Mouse (Mus musculus) embryo, embryonic 9.5 days (tissue): ENCODE data around the gene Lbh.

ENCODE experiments used
- DNase-seq: peaks from one replicate; pipeline ENCODE4 v3.0.0-alpha.2; 2017; ENCODE audit errors: extremely low spot score

Lbh gene

DNA sequence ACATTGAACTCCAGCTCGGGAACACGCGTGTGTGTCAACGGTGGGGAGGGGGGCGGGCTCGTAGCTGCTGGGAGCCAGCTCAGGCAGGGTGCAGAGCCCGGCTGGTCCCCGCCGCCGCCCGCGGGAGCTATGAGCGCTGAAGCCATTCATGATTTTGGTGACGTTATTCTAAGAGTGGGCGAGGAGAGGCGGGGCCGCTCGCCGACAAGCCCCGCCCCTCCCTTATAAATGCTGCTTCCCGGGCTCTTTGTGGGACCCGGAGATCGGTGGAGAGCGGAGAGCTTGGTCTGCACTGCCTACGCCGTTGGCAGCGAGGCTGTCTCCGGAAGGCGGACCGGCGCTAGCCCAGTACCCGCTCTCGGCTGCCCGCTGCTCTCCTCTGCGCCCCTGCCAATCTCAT is at the start of gene Lbh:
Lbh (plus strand) TSS at position 253 of the 400 bp plus-strand sequence.
- DNase-seq: peak; percentile 92

DNA sequence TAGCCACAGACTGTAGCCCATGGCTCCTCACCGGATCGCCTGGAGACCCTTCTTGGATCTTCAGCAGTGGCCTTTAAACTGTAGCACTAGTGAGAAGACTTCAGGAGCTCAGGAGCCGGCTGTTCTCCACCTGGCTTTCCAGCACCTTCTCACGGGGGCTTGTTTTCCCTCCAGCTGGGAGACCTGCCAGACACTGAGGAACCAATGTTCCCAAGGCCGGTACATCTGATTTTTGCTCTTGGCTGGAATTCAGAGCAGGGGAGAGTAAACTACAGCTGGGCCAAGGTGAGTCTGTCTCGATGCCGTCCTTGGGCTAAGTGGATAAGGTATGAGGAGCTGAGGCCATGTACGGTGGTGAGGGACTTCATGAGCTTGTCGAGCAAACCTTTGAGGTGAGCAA is 39.1 kb upstream of the Lbh start:
- no peak for DNase-seq

DNA sequence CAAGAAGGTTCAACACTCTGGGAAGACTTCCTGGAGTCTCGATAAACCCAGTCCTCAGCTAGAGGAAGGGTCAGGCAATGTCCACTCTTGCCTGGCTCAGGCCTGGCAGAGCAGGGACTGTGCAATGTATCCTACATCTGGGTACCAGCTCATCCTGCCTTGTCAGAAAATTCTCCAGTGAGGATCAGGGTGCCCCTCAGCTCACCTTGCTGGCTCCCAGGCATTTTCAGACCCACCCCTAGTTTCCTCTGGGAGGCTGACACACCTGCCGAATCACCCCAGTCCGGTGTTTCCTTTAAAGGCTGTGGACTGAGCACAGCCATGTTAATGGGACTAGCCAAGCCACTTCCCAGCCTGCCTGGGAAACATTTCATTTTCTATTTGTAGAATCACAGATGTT is 37.9 kb upstream of the Lbh start:
- DNase-seq: no peak

DNA sequence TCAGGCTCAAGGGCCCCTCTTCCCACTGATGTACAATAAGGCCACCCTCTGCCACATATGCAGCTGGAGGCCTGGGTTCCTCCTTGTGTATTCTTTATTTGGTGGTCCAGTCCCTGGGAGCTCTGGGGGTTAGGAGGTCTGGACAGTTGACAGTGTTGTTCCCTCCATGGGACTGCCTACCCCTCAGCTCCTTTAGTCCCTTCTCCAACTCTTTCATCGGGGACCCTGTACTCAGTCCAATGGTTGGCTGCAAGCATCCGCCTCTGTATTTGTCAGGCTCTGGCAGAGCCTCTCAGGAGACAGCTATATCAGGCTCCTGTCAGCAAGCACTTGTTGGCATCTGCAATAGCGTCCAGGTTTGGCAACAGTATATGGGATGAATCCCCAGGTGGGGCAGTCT is 37.1 kb upstream of the Lbh start:
- DNase-seq: no peak

DNA sequence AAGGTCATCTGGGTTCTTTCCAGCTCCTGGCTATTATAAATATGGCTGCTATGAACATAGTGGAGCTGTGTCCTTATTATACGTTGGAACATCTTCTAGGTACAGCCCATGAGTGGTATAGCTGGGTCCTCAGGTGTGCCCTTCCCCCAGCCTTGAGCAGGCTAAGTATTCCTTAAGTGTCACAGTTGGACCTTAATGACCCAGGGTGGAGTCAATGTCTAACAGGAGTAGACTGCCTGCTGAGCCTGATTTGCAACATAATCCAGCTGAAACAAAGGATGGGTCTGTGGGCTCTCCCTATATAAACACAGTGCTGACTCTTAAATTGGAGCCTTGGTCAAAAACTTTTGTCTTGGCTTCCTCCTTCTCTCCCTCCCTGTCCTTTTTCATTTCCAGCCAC is 36.3 kb upstream of the Lbh start:
- no peak for DNase-seq

DNA sequence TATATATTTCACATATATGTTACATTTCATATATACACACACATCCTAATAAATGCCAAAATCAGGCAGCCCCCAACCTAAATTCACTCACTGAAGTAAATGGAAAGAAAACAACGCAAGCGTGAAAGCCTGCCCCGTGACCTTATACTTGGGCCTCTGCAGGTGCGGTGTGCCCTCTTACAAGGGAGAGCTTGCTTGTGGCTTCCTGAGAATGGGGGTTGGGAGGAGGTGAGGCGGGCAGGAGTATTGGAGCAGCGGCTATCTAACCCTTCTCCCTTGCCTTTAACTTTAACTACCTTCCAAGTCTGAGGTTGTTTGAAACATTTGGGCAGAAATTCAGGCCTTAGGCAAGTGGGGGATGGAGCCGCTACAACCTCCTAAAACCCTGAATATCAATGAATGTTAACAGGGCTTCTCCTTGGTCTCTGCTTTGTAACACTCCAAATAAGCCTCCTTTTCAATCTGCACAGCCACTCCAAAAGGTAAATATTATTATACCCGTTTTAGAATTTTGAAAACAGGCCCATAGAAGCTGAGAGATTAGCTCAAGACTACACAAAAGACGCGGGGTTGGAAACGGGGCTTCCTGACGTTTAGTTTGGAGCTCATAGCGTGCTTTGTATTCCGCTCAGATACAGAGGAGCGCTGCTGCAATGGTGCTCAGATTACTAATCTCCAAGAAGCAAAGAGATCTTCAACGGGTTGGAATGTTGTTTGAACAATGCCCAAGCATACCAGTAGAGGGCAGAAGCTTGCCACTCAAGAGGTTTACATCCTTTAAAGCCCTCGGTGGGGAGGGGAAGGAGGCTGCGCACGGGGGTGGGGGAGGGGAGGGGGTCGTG is 28.3 kb upstream of the Lbh start:
- peak; percentile 79 for DNase-seq

DNA sequence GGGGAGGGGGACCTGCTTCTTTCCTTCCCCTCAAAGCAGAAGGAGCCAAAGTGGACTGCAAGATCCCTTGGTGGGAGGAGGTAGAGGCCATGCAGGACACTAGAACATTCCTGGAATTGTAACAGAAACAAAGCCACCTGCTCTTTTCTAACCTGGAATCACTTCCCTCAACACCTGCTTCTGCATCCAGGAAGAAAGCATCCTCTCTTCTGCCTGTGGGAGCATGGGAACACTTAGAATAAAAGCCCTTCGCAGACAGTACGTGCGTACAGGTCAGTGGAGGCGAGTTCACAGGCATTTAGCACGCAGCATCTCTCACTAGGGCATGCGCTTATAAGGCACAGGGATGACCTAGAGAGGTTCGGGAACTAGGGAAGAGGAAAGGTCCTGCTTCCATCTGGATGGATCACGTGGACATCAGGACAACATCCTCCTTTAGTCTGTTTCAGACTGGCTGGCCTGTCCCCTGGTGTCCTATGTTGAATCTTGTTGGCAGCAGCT is 27.7 kb upstream of the Lbh start:
- DNase-seq: no peak

DNA sequence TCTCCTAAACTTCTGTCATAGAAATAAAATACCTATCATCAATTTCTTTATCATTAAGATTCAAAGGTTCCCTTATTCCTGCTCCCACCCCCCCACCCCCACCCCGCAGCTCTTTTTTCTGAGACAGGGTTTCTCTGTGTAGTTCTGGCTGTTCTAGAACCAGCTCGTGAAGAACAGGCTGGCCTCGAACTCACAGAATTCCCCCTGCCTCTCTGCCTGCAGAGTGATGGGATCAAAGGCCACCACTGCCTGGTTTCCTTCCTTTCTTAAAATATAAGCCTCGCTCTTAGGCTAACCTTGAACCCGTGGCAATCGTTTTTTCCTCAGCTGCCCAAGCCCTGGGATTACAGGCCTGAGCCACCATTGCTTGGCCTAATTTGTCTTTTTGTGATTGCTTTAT is 26.5 kb upstream of the Lbh start:
- no peak for DNase-seq

DNA sequence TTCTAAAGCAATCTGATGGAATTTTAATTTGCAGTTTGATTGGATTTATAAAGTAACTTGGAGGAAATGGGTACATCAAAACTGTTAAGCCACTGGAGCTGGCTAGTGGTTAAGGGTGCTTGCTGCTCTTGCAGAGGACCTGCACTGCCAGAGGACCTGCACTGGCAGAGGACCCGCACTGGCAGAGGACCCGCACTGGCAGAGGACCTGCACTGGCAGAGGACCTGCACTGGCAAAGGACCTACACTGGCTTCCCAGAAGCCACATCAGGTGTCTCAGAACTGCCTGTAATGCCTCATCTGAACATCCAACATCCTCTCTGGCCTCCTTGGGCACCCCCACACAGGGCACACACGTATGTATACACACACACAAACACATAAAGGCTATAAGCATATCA is 22.6 kb upstream of the Lbh start:
- no peak for DNase-seq

DNA sequence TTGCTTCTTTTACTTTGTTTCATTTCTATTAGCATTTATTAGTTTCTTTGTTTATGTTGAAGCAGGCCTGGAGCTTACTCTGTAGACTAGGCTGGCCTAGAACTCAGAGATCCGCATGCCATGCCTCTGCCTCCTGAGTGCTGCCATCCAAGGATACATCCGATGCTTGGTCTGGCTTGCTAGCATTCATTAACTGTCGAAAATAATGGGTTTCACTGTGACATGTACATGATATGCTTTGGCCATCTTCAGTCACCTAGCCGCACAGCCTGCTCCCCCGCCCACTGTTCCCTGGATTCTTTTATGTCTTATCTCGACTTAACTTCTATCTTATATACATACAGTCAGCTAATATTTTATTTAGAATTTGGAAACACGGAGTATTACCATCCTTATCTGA is 21.0 kb upstream of the Lbh start:
- no peak for DNase-seq

DNA sequence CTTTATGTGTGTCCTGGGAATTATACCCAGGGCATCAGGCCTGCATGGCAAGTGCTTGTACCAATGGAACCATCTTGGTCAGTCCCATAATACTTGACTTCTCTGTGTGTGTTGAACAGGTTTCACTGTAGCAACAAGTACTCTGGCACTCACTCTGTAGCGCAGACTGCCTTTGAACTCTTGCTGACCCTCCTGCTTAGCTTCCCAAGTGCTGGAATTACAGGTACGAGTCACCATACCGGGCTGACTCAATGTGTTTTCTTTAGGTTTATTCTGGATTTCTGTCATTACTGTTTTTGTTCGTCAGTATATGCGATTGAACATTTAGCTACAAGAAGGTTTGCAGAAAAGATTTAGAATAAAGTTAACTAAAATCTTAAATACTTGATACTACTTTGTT is 20.1 kb upstream of the Lbh start:
- no peak for DNase-seq

DNA sequence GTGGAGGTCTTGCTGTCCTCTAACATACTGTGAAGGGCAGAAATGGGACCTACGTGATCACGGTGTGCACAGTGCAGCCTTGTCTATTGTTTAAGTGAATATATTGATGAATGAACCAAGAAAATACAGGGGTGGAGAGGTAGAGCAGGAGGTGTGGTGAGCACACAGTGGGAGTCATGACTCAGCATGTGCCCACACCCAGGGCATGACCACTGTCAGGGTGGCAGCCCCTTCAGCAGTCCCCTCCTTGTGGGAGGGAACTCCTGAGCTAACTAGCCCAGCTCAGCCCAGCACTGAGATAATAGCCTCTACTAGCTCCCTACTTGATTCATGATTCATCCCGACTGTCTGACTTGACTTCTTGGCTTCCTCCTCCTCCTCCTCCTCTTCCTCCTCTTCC is 19.3 kb upstream of the Lbh start:
- no peak for DNase-seq

DNA sequence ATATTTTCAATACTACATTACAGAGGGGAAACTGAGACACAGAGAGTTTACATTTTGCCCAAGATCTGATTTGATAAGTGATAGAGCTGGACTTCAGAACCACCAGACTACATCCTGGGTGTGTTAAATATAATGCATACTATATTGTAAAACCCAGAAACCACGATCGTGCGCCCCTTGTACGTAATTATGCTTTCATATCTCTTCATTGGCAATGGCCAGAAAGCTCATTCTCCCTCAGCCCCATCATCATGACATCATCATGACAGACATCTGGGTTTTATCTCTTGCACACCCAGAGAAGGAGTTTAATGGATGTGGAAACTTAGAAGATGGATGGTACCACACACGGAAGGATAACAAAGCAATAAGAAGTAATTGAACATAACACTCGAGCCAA is 17.1 kb upstream of the Lbh start:
- DNase-seq: no peak

DNA sequence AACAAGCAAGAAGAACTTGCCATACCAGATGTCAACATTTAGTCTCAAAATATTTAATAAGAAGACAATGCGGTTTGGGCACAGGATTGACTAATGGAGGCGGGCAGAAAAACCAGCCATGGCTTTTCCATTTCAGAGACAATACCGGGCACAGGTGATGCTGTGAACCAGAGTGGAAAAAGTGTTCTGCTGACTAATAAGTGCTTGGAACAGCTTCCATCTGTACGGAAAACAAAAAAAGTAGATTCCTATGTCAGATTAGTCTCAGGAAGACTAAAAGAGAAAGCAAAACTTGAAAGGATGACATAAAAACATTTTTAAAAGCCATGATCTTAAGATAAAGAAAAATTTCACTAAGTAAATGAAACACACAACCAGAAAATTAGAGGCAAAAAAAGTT is 16.4 kb upstream of the Lbh start:
- DNase-seq: no peak

DNA sequence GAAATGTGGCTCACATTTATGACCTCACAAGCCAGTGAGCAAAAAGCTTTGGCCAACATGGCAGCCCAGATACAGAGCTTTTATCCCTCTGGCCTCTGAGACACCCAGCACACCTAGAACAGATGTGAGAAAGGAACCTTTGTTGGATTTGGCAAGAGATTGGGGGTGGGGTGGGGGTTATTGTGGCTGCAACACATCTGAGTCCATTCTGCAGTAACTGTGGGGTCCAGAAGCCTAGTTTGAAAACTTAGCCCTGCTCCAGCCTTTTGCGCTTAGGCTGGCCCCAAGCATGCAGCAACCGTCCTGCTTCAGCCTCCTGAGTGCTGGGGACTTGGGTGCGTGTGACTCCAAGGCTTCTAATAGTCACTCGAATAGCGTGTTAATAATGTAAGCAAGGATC is 14.8 kb upstream of the Lbh start:
- DNase-seq: no peak

DNA sequence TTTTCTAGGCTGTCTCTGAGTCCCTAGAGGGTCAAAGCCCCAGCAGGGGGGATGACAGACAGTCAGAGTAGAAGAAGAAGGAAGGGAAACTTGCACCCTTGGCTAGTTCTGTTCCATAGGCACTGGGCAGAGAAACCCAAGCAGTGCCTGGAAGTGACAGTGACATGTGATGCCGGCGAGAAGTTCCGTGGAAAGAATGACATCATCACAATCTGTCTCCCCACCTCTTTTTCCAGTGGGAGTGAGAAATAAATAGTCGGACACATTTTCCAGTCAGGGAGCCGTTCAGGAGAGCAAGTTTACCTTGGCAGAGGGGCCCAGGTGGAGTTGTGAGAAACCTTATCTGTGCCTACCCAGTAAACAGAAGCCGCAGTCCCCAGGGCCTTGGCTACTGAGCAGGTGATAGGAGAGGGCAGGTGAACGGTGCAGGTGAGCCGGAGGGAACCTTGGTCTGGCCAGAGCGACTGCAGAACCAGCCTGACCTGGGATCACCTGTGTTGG is 14.1 kb upstream of the Lbh start:
- no peak for DNase-seq

DNA sequence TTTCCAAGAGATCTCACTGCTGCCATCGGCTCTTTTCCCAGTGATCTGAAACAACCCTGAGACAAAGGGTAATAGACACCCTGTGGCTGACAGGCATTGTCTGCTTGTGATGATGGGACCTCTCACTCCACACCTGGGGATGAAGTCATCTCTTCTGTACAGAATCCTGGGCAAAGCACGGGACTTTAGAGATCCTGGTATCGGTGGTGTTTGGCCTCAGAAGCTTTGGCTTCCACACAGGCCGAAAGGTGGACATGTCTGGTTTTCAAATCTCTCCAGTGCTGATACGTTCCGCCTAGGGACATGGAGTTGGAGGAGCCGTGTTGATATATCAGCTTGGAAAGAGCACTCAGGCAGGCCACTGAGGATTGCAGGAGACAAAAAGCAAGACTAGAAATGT is 13.2 kb upstream of the Lbh start:
- no peak for DNase-seq

DNA sequence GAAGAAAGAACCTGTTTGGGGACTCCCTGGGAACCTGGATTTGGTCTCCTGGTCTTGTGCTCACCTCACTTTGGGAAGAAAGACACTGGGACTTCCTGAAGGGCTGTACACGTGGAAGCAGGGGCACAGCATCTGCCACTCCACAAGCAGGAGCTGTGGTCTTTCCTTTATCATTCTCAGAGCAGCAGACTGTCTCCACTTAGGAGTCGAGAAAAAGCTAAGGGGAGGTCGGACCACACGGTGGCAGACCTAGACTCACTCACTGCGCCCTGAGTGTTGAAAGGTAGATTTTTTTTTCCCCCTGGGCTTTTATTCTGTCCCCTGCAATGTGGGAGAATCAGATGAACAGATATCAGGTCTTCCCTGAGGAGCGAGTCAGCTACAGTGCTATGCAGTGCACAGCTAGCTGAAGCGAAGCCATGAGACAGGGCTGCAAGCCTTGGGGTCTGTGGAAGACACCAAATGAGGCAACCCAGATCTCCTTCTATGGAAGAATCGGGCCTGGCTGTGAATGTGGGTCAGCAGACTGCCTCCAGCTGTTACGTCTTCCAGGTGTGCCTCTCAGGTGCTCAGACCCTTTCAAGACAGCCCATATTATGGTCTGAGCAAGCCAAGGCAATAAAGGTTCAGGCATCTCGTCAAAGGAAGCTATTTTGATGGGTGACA is 11.7 kb upstream of the Lbh start:
- no peak for DNase-seq

DNA sequence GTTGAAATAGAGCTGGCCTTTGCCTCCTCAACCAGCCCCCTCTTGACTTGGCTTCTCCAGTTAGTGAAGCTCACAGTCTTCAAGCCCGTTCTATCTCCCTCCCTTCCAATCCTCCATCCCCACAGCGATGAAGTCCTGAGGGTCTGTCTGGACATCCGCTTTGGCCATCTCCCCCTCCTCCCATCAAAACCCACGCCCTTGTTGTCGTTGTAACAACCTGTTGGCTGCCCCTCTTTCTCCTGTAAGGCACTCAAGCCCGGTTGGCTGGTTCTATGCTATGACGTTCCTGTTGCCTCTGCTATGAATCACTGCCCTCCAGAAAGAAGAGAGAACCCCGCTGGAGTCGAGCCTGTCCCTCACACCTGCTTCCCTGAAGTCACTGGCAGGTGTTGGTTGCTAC is 10.9 kb upstream of the Lbh start:
- no peak for DNase-seq

DNA sequence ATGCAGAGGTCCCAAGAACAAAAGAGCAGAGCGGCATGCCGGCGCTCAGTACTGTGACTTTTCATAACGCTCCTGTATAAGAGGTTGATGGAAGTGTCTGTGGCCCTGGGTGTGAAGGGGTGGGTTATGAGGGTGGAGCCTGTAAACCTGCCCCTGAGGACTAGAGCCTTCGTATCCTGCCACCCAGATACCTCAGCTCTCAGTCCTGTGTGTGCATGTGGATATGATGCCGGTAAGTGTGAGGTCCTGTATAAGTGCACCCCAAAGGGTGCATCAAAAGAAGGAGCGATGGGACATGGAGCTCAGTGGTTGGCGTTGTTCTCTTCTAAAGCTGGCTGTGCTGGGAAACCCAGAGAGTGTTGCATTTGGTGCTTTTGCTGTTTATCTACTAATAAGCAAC is 10.3 kb upstream of the Lbh start:
- DNase-seq: no peak

DNA sequence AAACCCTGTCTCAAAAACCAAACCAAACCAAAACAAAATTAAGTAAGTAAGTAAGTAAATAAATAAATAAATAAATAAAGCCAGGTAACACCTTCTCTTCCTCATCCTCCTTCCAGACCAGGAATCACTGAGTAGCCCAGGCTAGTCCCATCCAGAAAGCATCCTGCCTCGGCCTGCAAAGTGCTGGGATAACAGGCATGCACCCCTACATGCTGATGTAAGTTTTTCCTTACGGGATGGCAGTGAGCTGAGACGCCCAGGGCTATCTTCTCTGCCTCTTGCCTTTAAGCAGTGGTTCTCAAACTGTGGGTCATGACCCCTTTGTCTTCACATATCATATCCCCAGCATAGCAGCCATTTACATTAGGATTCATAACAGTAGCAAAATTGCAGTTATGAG is 9.5 kb upstream of the Lbh start:
- no peak for DNase-seq

DNA sequence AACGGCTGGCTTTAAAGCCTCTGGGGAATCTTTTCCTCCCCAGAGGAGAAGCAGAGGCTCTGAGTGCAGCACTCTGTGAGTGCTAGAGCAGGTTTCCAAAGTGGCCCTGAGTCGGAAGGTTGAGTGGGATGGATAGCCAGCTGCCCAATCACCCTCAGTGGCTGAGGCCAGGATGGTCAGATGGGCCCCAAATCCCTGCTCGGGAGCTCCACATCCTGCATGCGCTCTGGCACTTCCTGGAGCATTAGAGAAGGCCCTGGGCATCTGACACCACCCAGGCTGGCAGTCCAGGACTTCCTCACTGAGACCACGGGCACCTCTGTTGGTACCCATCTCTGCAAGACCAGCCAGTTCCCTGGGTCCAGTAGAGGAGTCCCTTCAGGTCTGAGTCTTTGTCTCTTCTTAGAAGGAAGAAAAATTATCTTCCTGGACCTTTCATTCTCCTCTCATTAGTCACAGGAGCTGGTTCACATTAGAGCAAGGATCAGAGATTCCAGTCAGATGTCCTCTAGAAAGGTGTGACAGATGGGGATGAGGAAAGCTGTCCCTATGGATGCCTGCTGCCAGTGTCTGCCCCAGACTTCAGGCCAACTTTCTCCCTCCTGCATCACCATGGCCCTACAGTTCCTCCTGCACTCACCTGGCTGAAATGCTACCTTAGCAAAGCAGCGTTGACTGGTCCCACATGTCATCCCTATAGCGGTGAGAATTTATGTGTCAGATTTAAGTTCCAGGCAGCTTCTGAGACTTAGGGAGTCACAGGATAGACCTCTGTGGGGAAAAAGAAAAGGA is 8.8 kb upstream of the Lbh start:
- no peak for DNase-seq
